Mouse (Mus musculus) megakaryocyte, embryonic 14.5 days (primary cell): ENCODE measurements around the gene Tmem209. TPM values are rescaled to one million over a fixed set of nuclear protein-coding genes. Genes with fewer than 3 reads are reported as not detected.

Experiments used
- H3K27me3 ChIP-seq: replicated peaks from 2 replicates; pipeline ENCODE3; 2012; ENCODE audit warnings: inconsistent platforms
- H3K36me3 ChIP-seq: replicated peaks from 2 replicates; pipeline ENCODE3; 2012; ENCODE audit warnings: low read length, inconsistent platforms, mixed read lengths
- H3K4me1 ChIP-seq: 2 replicates; pipeline ENCODE4 v1.6.1; 2012; ENCODE audit warnings: inconsistent platforms
- H3K4me3 ChIP-seq: replicated peaks from 2 replicates; pipeline ENCODE3; 2012; ENCODE audit warnings: moderate library complexity, mild to moderate bottlenecking, inconsistent platforms
- H3K9me3 ChIP-seq: 2 replicates; pipeline ENCODE4 v1.6.1; 2012; ENCODE audit warnings: inconsistent platforms
- FLI1 ChIP-seq: IDR thresholded peaks from 2 replicates; pipeline ENCODE4 v1.6.1; 2012; ENCODE audit warnings: low read length, inconsistent platforms, mixed read lengths
- GATA1 ChIP-seq: IDR thresholded peaks from 3 replicates; pipeline ENCODE4 v1.6.1; 2012; ENCODE audit warnings: mixed read lengths, low read length, inconsistent platforms, borderline replicate concordance
- polyA plus RNA-seq: library from polyadenylated mRNA; stranded (reverse); fragments of >175 nt; gene quantifications from 2 replicates; pipeline ENCODE4 v1.2.3, GENCODE M21; 2012; ENCODE audit warnings: low replicate concordance; ENCODE audit not compliant: insufficient read depth

Tmem209 gene
- polyA plus RNA-seq, 1 experiment = 1.7 TPM

GRCm38 (mm10) chr6:30469370-30469769 is 40.2 kb downstream of the Tmem209 start:
- no peaks in the 10 kb centered on the region for H3K36me3 ChIP-seq
- TF ChIP-seq GATA1 (no peak), FLI1 (no peak)
- no peak overlapping the region for H3K4me3 ChIP-seq
- peaks cover 16% of the 10 kb centered on the region; the same call in 1 of the 2 replicates for H3K4me1 ChIP-seq
- H3K9me3 ChIP-seq = no peaks in the 10 kb centered on the region
- H3K27me3 ChIP-seq = peaks cover 35% of the 10 kb centered on the region

- peaks cover 16% of the 10 kb centered on the region; the same call in 1 of the 2 replicates for H3K4me1 ChIP-seq
- H3K27me3 ChIP-seq = peaks cover 42% of the 10 kb centered on the region
- no peak for TF ChIP-seq FLI1
- TF ChIP-seq GATA1 = no peak
- no peaks in the 10 kb centered on the region for H3K9me3 ChIP-seq
- peak overlapping the region; percentile 54 for H3K4me3 ChIP-seq
- H3K36me3 ChIP-seq = no peaks in the 10 kb centered on the region
These were observed 40.9 kb downstream of the Tmem209 start for GRCm38 (mm10) chr6:30468684-30469083.

DNA sequence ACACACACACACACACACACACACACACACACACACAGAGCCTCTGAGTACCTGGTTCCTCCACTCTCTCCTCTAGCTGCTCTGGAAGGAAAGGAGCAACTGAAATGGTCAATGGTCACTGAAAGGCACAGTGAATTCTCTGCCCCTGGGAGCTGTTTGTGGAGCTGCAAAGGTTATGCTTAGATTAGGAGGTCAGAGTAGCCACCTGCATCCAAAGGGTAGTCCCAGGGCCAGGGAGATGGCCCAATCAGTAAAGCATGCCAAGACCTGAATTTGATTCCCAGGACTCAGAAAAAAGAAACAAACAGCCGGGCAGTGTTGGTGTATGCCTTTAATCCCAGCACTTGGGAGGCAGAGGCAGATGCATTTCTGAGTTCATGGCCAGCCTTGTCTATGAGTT is 41.5 kb downstream of the Tmem209 start:
- Histone ChIP-seq H3K27me3 (peaks cover 47% of the 10 kb centered on the region), H3K4me3 (no peak overlapping the region), H3K36me3 (no peaks in the 10 kb centered on the region), H3K9me3 (no peaks in the 10 kb centered on the region), H3K4me1 (peaks cover 22% of the 10 kb centered on the region)
- no peak for TF ChIP-seq GATA1
- TF ChIP-seq FLI1 = no peak

GRCm38 (mm10) chr6:30465586-30465985 is 44.0 kb downstream of the Tmem209 start:
- Histone ChIP-seq H3K4me1 (peaks cover 43% of the 10 kb centered on the region), H3K36me3 (no peaks in the 10 kb centered on the region), H3K4me3 (no peak overlapping the region), H3K27me3 (peaks cover 69% of the 10 kb centered on the region), H3K9me3 (no peaks in the 10 kb centered on the region)
- no peak for TF ChIP-seq FLI1
- no peak for TF ChIP-seq GATA1

DNA sequence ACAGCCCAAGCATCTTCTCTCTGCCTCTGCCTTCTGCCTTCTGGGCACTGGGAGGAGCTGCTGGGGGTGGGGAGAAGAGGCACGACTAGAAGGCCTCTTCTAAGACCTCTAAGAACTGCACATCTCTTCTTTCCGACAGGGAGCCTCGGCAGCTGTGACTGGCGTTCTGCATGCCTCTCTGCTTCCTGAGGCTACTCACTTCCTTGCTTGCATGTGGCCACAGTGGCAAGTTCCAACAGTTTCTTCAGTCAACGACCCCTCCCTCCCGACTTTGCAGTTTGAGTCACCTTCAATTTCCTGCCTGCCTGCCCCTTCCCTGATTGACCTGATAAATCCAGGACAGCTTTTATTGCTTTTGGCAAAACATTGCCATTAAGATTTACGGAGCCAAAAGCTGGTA is 46.8 kb downstream of the Tmem209 start:
- no peak for TF ChIP-seq GATA1
- TF ChIP-seq FLI1 = no peak
- Histone ChIP-seq H3K4me3 (peak overlapping the region; percentile 56), H3K36me3 (no peaks in the 10 kb centered on the region), H3K9me3 (no peaks in the 10 kb centered on the region), H3K4me1 (peaks cover 54% of the 10 kb centered on the region), H3K27me3 (peaks cover 66% of the 10 kb centered on the region)

DNA sequence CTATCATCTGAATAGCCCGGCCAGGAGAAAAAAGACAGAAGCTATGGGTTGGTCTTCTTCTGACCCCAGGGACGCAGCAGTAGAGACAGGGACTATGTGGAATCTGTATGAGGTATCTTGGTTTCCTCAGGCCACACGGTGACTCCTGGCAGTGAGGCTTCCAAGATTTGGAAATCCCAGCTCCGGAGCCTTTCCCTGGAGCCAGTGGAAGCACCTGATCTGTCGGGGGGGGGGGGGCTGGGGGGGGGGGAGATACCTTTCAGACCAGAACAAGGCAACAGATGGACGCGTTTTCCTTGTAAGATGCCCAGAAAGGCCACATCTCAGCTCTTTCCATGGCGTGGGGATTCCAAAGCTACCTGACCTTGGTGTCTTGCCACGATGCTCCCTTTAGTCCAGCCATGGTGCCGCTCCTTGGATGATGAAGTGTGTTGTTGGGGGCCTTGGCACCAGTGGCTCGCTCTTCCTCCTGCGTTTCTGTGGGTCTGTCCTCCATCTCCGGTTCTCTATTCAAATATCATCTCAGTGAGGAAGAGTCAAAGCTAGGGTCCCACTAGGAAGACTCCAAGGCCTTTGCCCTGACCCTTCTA is 47.7 kb downstream of the Tmem209 start:
- Histone ChIP-seq H3K27me3 (peaks cover 62% of the 10 kb centered on the region), H3K9me3 (no peaks in the 10 kb centered on the region), H3K36me3 (no peaks in the 10 kb centered on the region), H3K4me3 (no peak overlapping the region), H3K4me1 (peaks cover 56% of the 10 kb centered on the region)
- TF ChIP-seq GATA1 (no peak), FLI1 (no peak)

DNA sequence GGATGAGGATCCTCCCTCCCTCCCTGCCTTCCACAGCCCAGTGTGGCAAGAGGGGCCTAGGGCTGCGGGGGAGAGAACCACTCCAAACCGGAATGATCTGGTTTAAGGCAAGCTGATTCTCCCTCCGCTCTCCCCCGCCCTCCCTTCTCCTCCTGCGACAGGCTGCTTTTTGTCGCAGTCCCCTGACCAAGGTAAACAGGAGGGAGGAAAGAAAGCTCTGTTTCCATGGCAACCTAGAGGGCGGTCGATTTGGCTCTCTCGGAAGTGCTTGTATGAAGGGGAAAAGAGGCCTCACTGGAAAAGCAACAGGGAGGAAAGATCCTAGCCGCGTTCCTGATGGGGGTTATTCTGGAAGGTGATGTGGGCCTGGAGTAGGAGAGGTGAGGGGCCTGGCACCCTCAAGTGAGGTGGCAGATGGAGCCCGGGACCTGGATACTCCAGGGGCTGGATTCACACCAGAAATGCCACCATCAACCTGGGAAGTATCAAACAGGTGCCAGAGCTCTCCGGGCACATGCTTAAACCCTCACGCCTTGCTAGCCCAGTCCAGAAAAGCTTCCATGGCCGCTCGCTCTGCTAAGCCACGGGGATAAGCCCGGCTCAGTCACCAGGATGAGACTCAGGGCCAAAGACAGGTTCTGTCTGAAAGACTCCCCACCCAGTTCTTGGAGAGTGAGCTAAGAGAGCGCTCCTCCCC is 48.7 kb downstream of the Tmem209 start:
- H3K9me3 ChIP-seq = no peaks in the 10 kb centered on the region
- peaks cover 58% of the 10 kb centered on the region for H3K4me1 ChIP-seq
- peak overlapping the region; percentile 50 for H3K4me3 ChIP-seq
- peaks cover 54% of the 10 kb centered on the region for H3K27me3 ChIP-seq
- H3K36me3 ChIP-seq = no peaks in the 10 kb centered on the region
- TF ChIP-seq GATA1 (no peak), FLI1 (no peak)

DNA sequence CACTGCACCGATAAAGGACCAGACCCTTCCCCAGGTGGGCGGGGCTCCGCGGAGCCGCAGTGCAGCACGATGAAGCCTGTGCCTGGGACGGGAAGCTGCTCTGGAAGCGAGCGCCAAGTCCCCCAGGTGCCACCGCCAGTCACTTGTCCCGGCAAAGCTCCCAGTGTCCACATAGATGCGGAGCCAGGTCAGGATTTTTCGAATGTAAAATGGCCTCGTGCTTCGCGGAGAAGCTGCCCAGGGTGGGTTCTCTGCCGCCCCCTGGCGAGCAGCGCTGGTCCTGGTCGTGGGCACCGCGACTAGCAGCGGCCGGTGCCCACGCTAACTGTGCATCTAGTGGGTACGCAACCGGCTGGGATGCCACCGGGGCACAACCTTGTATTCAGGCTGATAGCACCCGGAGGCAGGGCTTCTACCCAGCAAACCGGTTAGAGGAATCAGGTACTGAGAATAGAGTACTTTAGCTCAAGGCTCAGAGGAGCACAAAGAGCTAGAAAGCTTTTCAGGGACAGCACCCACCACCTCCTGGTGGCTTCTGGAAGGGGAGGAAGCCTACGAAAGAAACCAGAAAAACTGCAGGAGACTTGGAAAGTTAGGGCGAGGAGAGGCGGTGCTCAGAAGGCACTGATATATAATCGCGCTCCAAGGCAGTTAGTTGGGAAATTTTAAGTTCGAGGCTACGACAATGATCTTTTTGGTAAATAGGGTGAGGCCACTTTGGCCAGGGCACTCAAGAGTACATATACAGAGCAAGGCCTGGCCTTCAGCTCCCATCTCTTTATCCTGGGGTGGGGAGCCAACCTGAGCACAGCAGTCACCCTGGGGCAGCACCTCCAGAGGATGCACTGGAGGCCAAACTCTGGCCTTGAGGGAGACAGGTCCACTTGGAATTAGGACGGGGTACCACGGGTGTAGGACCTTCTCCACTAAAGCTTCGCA is 49.5 kb downstream of the Tmem209 start:
- Histone ChIP-seq H3K27me3 (peaks cover 48% of the 10 kb centered on the region), H3K4me3 (peak overlapping the region; percentile 93), H3K9me3 (no peaks in the 10 kb centered on the region), H3K36me3 (peaks cover 6% of the 10 kb centered on the region), H3K4me1 (peaks cover 58% of the 10 kb centered on the region)
- TF ChIP-seq GATA1 (no peak), FLI1 (no peak)

DNA sequence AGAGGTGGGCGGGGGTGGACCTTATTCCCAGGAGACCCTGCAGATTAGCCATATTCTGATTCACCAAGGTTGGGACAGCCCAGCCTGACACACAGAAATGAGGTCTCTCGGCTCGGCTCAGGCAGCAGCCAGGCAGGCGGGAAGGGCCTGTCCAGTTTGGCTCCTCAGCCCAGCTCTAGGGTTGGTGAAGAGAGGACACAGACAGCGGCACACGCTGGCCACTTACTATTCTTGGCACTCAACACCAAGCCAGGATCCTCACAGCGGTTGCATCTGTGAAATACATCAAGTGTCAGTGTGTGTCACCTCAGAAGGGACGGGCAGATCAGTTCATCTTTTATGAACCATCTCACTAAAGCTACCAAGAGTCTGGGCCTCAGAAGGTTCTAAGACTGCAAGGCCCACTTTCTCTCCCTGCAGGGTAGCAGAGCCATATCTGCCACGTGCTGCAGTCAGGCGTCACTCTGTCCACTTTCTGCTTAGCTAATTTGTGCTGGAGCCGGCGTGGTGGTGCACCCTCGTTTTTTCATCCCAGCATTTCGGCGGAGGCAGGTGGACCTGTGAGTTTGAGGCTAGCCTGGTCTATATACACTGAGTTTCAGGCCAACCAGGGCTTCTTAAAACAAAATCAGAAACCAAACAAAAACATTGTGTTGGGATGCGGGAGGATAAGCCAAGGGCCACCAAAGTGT is 50.4 kb downstream of the Tmem209 start:
- Histone ChIP-seq H3K36me3 (peaks cover 12% of the 10 kb centered on the region), H3K4me3 (peak overlapping the region; percentile 93), H3K9me3 (no peaks in the 10 kb centered on the region), H3K4me1 (peaks cover 64% of the 10 kb centered on the region), H3K27me3 (peaks cover 39% of the 10 kb centered on the region)
- TF ChIP-seq FLI1 (no peak), GATA1 (no peak)

- no peak for TF ChIP-seq GATA1
- no peak for TF ChIP-seq FLI1
- Histone ChIP-seq H3K9me3 (no peaks in the 10 kb centered on the region), H3K4me1 (peaks cover 69% of the 10 kb centered on the region), H3K27me3 (peaks cover 34% of the 10 kb centered on the region), H3K36me3 (peaks cover 15% of the 10 kb centered on the region), H3K4me3 (no peak overlapping the region)
These were observed 51.0 kb downstream of the Tmem209 start for GRCm38 (mm10) chr6:30458626-30459025.
